Mouse (Mus musculus): ENCODE measurements around the gene Igsf8. TPM values are rescaled to one million over a fixed set of nuclear protein-coding genes. Genes with fewer than 3 reads are reported as not detected.

Igsf8 gene
- polyA plus RNA-seq, 1 experiment from 2014 or later, result 142 TPM

DNA sequence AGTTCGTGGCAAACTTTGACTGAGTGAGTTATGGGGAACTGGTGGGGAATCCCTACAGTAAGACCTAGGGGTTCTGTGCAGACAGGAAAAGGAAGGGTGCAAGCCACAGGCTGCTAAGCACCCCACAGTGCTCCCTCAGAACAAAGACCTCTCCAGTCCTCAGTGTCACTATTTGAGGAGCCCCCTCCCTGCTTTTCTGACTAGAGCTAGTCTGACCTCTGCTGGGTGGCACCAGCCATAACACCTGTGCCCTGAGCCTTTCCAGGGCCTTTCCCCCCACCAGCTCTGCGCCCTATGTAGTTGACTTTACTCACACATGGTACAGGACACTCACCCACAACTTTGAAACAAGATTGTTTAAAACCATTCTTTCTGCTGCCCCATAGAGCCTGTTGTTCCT lies 13.8 kb upstream of the Igsf8 start:
- H3K9me3 ChIP-seq (ENCODE audit: control insufficient read depth, low read length), result no peaks in the 10 kb centered on the region
- no peaks in the 10 kb centered on the region for H3K36me3 ChIP-seq (ENCODE audit: control insufficient read depth, insufficient read depth, low read length)
- H3K4me1 ChIP-seq (ENCODE audit: control insufficient read depth, insufficient read depth, low read length), result no peaks in the 10 kb centered on the region
- H3K4me2 ChIP-seq (ENCODE audit: low read depth), result no peak overlapping the region
- no peak overlapping the region for H3K9ac ChIP-seq (ENCODE audit: low read length)
- H3K27me3 ChIP-seq (ENCODE audit: control insufficient read depth, insufficient read depth, low read length), result peaks cover 6% of the 10 kb centered on the region; the same call in 1 of the 2 replicates
- 55% methylated on average over 2 of the region's 2 CpGs for WGBS
- H3K4me3 ChIP-seq (ENCODE audit: low read depth, low read length), result no peak overlapping the region
- ATAC-seq (ENCODE audit: insufficient read depth, low FRiP score, low TSS enrichment) (peak; percentile 52), DNase-seq (ENCODE audit: low spot score) (peak; percentile 61)
- no peak overlapping the region for H3K27ac ChIP-seq (ENCODE audit: low read depth, low read length)

DNA sequence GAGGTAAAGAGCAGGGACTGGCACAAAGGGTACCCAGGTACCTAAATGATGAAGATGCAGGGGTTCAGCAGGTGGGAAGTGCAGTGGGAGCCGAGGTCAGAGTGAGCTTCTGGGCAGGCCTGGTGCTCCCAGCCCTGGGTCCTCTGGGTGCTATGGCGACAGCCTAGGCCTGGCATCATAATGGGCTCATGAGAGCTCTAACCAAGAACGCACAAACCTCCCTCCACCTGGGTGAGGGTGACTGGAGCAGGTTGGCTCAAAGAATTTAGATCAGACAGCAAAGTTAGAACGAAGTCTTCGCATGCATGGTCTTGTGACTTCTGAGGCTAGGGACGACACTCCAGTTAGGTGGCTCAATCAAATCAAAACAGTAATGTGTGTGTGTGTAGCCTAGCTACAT lies 3.1 kb upstream of the Igsf8 start, which contains the start of gene Atp1a4:
Gene Atp1a4, minus strand, starts transcription at position 101 of the 400 bp plus-strand sequence.
- Histone ChIP-seq H3K27me3 (ENCODE audit: control insufficient read depth, insufficient read depth, low read length) (no peaks in the 10 kb centered on the region), H3K4me3 (ENCODE audit: low read depth, low read length) (no peak within 1 kb of the TSS), H3K9me3 (ENCODE audit: control insufficient read depth, low read length) (no peaks in the 10 kb centered on the region), H3K4me1 (ENCODE audit: control insufficient read depth, insufficient read depth, low read length) (peaks cover 3% of the 10 kb centered on the region; the same call in 1 of the 2 replicates), H3K9ac (ENCODE audit: low read length) (no peak within 1 kb of the TSS), H3K27ac (ENCODE audit: low read depth, low read length) (no peak within 1 kb of the TSS), H3K4me2 (ENCODE audit: low read depth) (no peak within 1 kb of the TSS), H3K36me3 (ENCODE audit: control insufficient read depth, insufficient read depth, low read length) (no peaks in the 10 kb centered on the region)
- DNase-seq (ENCODE audit: low spot score) (no peak), ATAC-seq (ENCODE audit: insufficient read depth, low FRiP score, low TSS enrichment) (no peak)
- 94% methylated on average over 6 of the region's 6 CpGs for WGBS

DNA sequence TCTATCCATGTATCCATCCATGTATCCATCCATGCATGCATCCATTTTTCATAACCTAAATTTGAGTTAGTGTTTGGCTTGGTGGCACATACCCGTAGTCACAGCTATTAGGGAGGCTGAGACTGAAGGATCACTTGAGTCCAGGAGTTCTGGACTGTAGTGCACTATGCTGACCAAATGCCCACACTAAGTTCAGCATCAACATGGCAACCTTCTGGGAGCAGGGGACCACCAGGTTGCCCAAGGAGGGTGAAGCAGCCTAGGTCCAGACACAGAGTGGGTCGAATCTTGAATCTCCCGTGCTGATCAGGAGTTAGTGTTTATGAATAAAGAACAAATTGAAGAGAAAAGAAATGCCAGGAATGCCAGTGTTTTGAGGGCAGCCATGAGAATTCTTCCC lies 9.8 kb downstream of the Igsf8 start:
- Histone ChIP-seq H3K4me2 (ENCODE audit: low read depth) (no peak overlapping the region), H3K27ac (ENCODE audit: low read depth, low read length) (no peak overlapping the region), H3K36me3 (ENCODE audit: control insufficient read depth, insufficient read depth, low read length) (no peaks in the 10 kb centered on the region), H3K4me1 (ENCODE audit: control insufficient read depth, insufficient read depth, low read length) (no peaks in the 10 kb centered on the region; the same call in 1 of the 2 replicates), H3K4me3 (ENCODE audit: low read depth, low read length) (no peak overlapping the region), H3K27me3 (ENCODE audit: control insufficient read depth, insufficient read depth, low read length) (no peaks in the 10 kb centered on the region), H3K9ac (ENCODE audit: low read length) (no peak overlapping the region), H3K9me3 (ENCODE audit: control insufficient read depth, low read length) (no peaks in the 10 kb centered on the region)
- ATAC-seq (ENCODE audit: insufficient read depth, low FRiP score, low TSS enrichment) (peak; percentile 31; the same call in 1 of the 2 replicates), DNase-seq (ENCODE audit: low spot score) (no peak)
- 86% methylated on average over 3 of the region's 3 CpGs for WGBS

DNA sequence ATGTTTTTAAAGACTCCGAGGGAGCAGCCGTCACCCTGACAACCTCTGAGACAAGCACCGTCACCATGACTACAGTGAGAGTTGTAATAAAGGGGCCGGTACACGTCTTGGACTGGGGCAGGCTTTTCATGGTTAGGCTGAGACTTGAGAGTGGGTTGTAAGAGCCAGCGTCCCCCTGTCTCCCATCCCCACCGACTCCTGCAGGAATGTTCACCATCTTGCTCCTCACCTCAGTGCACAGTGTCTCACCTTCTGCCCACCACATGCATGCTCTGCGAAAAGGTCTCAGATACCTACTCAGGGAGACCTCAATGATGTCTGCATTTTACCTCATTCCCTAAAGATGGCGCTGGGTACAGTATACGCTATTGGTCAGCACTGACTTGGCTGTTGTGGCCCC lies 10.3 kb downstream of the Igsf8 start:
- H3K27ac ChIP-seq (ENCODE audit: low read depth, low read length), result no peak overlapping the region
- DNase-seq (ENCODE audit: low spot score) (no peak), ATAC-seq (ENCODE audit: insufficient read depth, low FRiP score, low TSS enrichment) (peak; percentile 75)

DNA sequence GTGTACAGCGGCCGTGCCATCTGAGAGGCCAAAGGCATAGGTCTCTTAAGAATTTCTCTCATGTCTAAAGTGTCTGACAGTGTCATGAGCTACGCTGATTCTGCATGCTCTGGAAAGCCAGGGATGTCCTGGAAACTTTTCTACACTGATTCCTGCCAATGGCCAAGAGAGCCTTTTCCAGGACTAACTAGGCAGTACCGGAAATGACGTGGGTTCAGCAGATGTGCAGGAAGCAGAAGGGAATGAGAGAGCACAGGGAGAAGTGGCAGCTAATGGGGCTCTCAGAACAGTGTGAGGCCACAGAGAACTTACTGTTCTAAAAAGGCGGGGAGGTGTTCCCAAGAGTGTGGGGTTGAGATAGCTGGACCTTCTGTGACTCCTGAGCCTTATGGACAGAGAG lies 11.9 kb downstream of the Igsf8 start:
- WGBS, result 88% methylated on average over 6 of the region's 6 CpGs
- H3K9me3 ChIP-seq (ENCODE audit: control insufficient read depth, low read length), result no peaks in the 10 kb centered on the region
- H3K9ac ChIP-seq (ENCODE audit: low read length), result no peak overlapping the region
- no peaks in the 10 kb centered on the region; the same call in 1 of the 2 replicates for H3K4me1 ChIP-seq (ENCODE audit: control insufficient read depth, insufficient read depth, low read length)
- H3K36me3 ChIP-seq (ENCODE audit: control insufficient read depth, insufficient read depth, low read length), result no peaks in the 10 kb centered on the region
- DNase-seq (ENCODE audit: low spot score) (no peak), ATAC-seq (ENCODE audit: insufficient read depth, low FRiP score, low TSS enrichment) (no peak)
- no peak overlapping the region for H3K4me2 ChIP-seq (ENCODE audit: low read depth)
- no peaks in the 10 kb centered on the region for H3K27me3 ChIP-seq (ENCODE audit: control insufficient read depth, insufficient read depth, low read length)
- no peak overlapping the region for H3K27ac ChIP-seq (ENCODE audit: low read depth, low read length)
- no peak overlapping the region for H3K4me3 ChIP-seq (ENCODE audit: low read depth, low read length)

More for the DNA sequence above, 10.3 kb downstream of the Igsf8 start:
- Histone ChIP-seq H3K27me3 (ENCODE audit: control insufficient read depth, insufficient read depth, low read length) (no peaks in the 10 kb centered on the region), H3K4me1 (ENCODE audit: control insufficient read depth, insufficient read depth, low read length) (no peaks in the 10 kb centered on the region; the same call in 1 of the 2 replicates), H3K4me2 (ENCODE audit: low read depth) (no peak overlapping the region), H3K9me3 (ENCODE audit: control insufficient read depth, low read length) (no peaks in the 10 kb centered on the region), H3K4me3 (ENCODE audit: low read depth, low read length) (no peak overlapping the region), H3K36me3 (ENCODE audit: control insufficient read depth, insufficient read depth, low read length) (no peaks in the 10 kb centered on the region), H3K9ac (ENCODE audit: low read length) (no peak overlapping the region)
- 55% methylated on average over 10 of the region's 10 CpGs for WGBS

DNA sequence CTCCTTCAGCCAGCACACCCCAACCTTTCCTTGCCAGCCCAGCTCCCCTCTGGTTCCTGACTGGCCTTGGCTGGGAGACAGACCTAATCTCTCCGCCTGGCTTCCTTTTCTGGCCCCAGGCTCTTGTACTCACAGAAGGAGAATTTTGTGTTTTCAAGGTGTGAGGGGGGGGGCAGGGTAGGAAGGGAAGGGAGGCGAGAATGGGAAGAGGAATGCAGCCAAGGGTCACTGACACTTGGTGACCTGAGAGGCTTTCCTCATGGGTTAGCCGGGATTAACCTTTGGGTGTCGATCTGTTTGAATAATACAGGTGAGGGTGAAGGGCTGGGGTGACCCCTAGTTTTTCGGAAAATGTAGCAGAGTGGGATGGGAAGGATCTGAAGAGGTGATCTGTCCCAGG lies 12.7 kb downstream of the Igsf8 start:
- DNase-seq (ENCODE audit: low spot score), result no peak
- ATAC-seq (ENCODE audit: insufficient read depth, low FRiP score, low TSS enrichment), result no peak
- no peaks in the 10 kb centered on the region for H3K9me3 ChIP-seq (ENCODE audit: control insufficient read depth, low read length)
- H3K4me3 ChIP-seq (ENCODE audit: low read depth, low read length), result no peak overlapping the region
- no peak overlapping the region for H3K27ac ChIP-seq (ENCODE audit: low read depth, low read length)
- no peaks in the 10 kb centered on the region for H3K36me3 ChIP-seq (ENCODE audit: control insufficient read depth, insufficient read depth, low read length)
- no peaks in the 10 kb centered on the region; the same call in 1 of the 2 replicates for H3K4me1 ChIP-seq (ENCODE audit: control insufficient read depth, insufficient read depth, low read length)
- no peak overlapping the region for H3K9ac ChIP-seq (ENCODE audit: low read length)
- WGBS, result 63% methylated on average over 5 of the region's 5 CpGs
- no peaks in the 10 kb centered on the region for H3K27me3 ChIP-seq (ENCODE audit: control insufficient read depth, insufficient read depth, low read length)
- H3K4me2 ChIP-seq (ENCODE audit: low read depth), result no peak overlapping the region

DNA sequence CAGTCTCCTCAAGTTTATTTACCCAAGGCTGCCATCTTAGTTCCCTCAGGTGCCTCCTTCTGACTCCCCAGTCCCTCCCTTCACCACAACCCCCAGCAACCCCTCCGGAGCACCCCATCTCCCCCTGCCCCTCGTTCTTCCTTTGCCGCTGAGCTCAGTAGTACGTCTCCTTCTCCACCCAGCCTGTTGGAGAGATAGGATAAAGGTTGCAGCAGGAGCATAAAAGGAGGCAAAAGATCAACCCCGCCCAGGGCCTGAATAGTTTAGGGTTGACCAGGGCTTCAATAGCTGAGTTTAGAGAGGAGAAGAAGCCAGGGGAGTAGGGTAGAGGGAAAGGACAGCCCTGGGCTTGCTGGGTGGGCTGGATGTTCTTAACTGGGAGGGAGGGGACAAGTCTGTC lies 13.1 kb downstream of the Igsf8 start:
- 75% methylated on average over 5 of the region's 5 CpGs for WGBS
- DNase-seq (ENCODE audit: low spot score) (no peak), ATAC-seq (ENCODE audit: insufficient read depth, low FRiP score, low TSS enrichment) (no peak)
- H3K9me3 ChIP-seq (ENCODE audit: control insufficient read depth, low read length), result no peaks in the 10 kb centered on the region
- H3K27me3 ChIP-seq (ENCODE audit: control insufficient read depth, insufficient read depth, low read length), result no peaks in the 10 kb centered on the region
- no peaks in the 10 kb centered on the region for H3K36me3 ChIP-seq (ENCODE audit: control insufficient read depth, insufficient read depth, low read length)
- no peak overlapping the region for H3K4me3 ChIP-seq (ENCODE audit: low read depth, low read length)
- no peak overlapping the region for H3K4me2 ChIP-seq (ENCODE audit: low read depth)
- no peak overlapping the region for H3K27ac ChIP-seq (ENCODE audit: low read depth, low read length)
- H3K4me1 ChIP-seq (ENCODE audit: control insufficient read depth, insufficient read depth, low read length), result no peaks in the 10 kb centered on the region; the same call in 1 of the 2 replicates
- H3K9ac ChIP-seq (ENCODE audit: low read length), result no peak overlapping the region

DNA sequence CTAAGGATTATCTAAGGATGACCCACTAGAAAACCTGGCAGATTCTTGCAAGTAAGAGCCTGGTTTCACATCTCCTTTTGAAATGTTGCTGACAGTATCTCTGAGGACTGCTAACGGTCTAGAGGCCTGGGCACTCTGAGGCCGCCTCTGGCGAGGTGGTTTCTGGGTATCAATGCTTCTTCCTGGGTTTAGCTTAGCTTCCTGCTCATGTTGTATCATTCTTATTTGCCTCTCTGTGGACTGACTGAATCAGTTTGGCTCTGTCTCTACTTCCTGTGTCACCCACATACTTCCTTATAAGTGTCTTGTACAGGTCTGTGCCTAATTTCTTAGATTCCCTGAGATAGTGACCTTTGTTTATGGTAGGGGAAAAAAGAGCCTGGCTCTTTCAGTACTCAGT lies 15.7 kb downstream of the Igsf8 start:
- ATAC-seq (ENCODE audit: insufficient read depth, low FRiP score, low TSS enrichment), result no peak
- no peak overlapping the region for H3K27ac ChIP-seq (ENCODE audit: low read depth, low read length)
- no peak overlapping the region for H3K9ac ChIP-seq (ENCODE audit: low read length)
- no peak for DNase-seq (ENCODE audit: low spot score)
- H3K36me3 ChIP-seq (ENCODE audit: control insufficient read depth, insufficient read depth, low read length), result no peaks in the 10 kb centered on the region
- no peaks in the 10 kb centered on the region for H3K4me1 ChIP-seq (ENCODE audit: control insufficient read depth, insufficient read depth, low read length)
- 81% methylated on average over 3 of the region's 3 CpGs for WGBS
- no peaks in the 10 kb centered on the region for H3K9me3 ChIP-seq (ENCODE audit: control insufficient read depth, low read length)
- H3K27me3 ChIP-seq (ENCODE audit: control insufficient read depth, insufficient read depth, low read length), result no peaks in the 10 kb centered on the region
- H3K4me3 ChIP-seq (ENCODE audit: low read depth, low read length), result no peak overlapping the region
- no peak overlapping the region for H3K4me2 ChIP-seq (ENCODE audit: low read depth)

DNA sequence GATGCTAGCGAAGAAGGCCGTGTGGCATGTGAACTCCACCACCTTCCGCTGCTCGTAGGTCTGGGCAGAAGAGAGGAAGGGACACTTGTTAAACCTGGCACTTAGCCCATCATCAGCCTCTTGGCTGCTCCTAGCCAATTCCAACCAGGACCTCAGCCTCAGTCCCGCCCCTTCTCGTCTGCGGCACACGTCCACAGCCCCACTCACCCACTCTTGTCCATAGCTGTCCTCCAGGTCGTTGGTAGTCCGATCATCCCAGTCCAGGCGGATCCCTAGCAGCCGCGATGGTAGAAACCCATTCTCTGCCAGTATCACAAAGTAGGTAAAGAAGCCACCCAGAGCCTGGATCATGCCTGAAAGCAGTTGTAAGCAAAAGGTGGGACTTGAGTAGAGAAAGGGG lies 16.9 kb downstream of the Igsf8 start:
- no peak overlapping the region for H3K4me3 ChIP-seq (ENCODE audit: low read depth, low read length)
- H3K4me1 ChIP-seq (ENCODE audit: control insufficient read depth, insufficient read depth, low read length), result no peaks in the 10 kb centered on the region
- no peak overlapping the region for H3K27ac ChIP-seq (ENCODE audit: low read depth, low read length)
- no peaks in the 10 kb centered on the region for H3K36me3 ChIP-seq (ENCODE audit: control insufficient read depth, insufficient read depth, low read length)
- WGBS, result 94% methylated on average over 13 of the region's 13 CpGs
- no peaks in the 10 kb centered on the region for H3K9me3 ChIP-seq (ENCODE audit: control insufficient read depth, low read length)
- ATAC-seq (ENCODE audit: insufficient read depth, low FRiP score, low TSS enrichment) (no peak), DNase-seq (ENCODE audit: low spot score) (no peak)
- H3K9ac ChIP-seq (ENCODE audit: low read length), result no peak overlapping the region
- no peaks in the 10 kb centered on the region for H3K27me3 ChIP-seq (ENCODE audit: control insufficient read depth, insufficient read depth, low read length)
- H3K4me2 ChIP-seq (ENCODE audit: low read depth), result no peak overlapping the region
